Mouse (Mus musculus): Measurements from ENCODE around the gene Ppp1ca. TPM values are rescaled to one million over a fixed set of nuclear protein-coding genes. Genes with fewer than 3 reads are reported as not detected.

The Ppp1ca gene
- polyA plus RNA-seq, 1 experiment from 2014 or later = 1,120 TPM

DNA sequence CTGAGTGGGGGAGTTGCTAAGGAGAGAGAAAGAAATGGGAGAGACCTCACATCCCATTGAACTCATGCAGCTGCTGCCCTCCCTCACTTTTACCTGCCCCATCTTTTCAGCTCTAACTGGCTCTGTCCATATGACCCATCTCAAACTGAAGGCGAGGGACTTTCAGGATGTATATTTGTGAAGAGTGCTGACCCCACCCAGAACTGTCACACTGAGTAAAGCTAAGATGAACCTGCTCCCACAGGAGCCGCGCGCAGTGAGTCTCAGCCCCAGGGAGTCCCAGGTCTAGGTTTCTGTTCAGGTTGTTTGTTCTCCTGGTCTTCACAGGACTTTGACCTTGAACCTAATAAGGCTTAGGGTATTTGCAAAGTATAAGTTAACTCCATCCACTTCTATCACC is 37.0 kb downstream of the Ppp1ca start:
- no peak for ATAC-seq (ENCODE audit: low FRiP score, low TSS enrichment)
- H3K27me3 ChIP-seq (ENCODE audit: insufficient read depth, low read length) = no peaks in the 10 kb centered on the region
- no peak overlapping the region for H3K27ac ChIP-seq (ENCODE audit: low read length)
- no peaks in the 10 kb centered on the region for H3K9me3 ChIP-seq (ENCODE audit: low read length)
- H3K4me2 ChIP-seq (replicated peaks; ENCODE audit: low read depth, low read length) = no peak overlapping the region
- no peak overlapping the region for H3K9ac ChIP-seq (replicated peaks; ENCODE audit: low read length)
- H3K36me3 ChIP-seq (ENCODE audit: insufficient read depth, low read length) = no peaks in the 10 kb centered on the region
- H3K4me3 ChIP-seq (ENCODE audit: low read length) = no peak overlapping the region
- WGBS = 76% methylated on average over 4 of the region's 4 CpGs
- peaks cover 34% of the 10 kb centered on the region for H3K4me1 ChIP-seq (ENCODE audit: insufficient read depth, low read length)

DNA sequence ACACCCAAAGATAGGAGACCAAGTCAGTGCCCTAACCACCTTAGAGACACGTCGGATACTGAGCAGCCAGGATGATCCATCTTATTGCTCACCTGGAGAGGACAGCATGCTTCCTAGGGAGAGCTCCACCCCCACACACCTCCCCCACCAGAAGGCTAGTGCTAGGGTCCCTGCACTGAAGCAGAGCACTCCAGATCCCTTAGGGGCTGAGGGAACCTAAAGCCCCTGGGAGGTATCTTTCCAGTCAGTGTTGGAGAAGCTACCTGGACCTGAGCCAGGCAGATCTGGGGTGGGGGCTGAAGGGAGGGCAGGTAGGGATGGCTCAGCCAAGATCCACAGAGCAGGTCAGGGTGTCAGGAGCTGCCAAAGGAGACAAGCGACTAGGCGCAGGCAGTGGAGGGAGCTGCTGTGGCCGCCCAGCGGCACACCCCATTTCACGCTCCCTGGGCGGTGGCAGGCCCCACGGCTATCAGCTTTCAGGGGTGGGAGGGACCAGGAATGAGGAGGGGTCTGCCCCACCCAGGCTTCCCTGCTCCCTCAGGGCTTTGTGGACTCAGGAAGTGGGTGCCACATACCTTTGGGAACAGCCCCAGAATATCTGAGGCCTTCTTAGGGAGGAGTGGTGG is 37.7 kb downstream of the Ppp1ca start:
- H3K4me2 ChIP-seq (replicated peaks; ENCODE audit: low read depth, low read length) = no peak overlapping the region
- peaks cover 34% of the 10 kb centered on the region for H3K4me1 ChIP-seq (ENCODE audit: insufficient read depth, low read length)
- H3K27ac ChIP-seq (ENCODE audit: low read length) = peak overlapping the region; percentile 35; the same call in 1 of the 2 replicates
- no peak overlapping the region for H3K4me3 ChIP-seq (ENCODE audit: low read length)
- peak overlapping the region; percentile 47; the same call in 1 of the 2 replicates for H3K9ac ChIP-seq (replicated peaks; ENCODE audit: low read length)
- 15% methylated on average over 6 of the region's 9 CpGs for WGBS
- ATAC-seq (ENCODE audit: low FRiP score, low TSS enrichment) = peak; percentile 35; the same call in 1 of the 2 replicates
- no peaks in the 10 kb centered on the region for H3K36me3 ChIP-seq (ENCODE audit: insufficient read depth, low read length)
- H3K9me3 ChIP-seq (ENCODE audit: low read length) = no peaks in the 10 kb centered on the region
- no peaks in the 10 kb centered on the region for H3K27me3 ChIP-seq (ENCODE audit: insufficient read depth, low read length)

GRCm38 (mm10) chr19:4230415-4230814 is 38.5 kb downstream of the Ppp1ca start:
- no peak for ATAC-seq (ENCODE audit: low FRiP score, low TSS enrichment)
- Histone ChIP-seq H3K36me3 (ENCODE audit: insufficient read depth, low read length) (no peaks in the 10 kb centered on the region), H3K27ac (ENCODE audit: low read length) (peak overlapping the region; percentile 35; the same call in 1 of the 2 replicates)

GRCm38 (mm10) chr19:4231253-4232185 is 39.7 kb downstream of the Ppp1ca start, which contains the start of gene Pold4:
TSS of gene Pold4 (plus strand) at chr19:4231899.
- Histone ChIP-seq H3K27ac (ENCODE audit: low read length) (peak within 1 kb of the TSS; percentile 93), H3K9ac (replicated peaks; ENCODE audit: low read length) (peak within 1 kb of the TSS; percentile 75), H3K4me2 (replicated peaks; ENCODE audit: low read depth, low read length) (peak within 1 kb of the TSS; percentile 85), H3K9me3 (ENCODE audit: low read length) (no peaks in the 10 kb centered on the region), H3K27me3 (ENCODE audit: insufficient read depth, low read length) (no peaks in the 10 kb centered on the region), H3K4me3 (ENCODE audit: low read length) (peak within 1 kb of the TSS; percentile 54), H3K36me3 (ENCODE audit: insufficient read depth, low read length) (no peaks in the 10 kb centered on the region), H3K4me1 (ENCODE audit: insufficient read depth, low read length) (peaks cover 34% of the 10 kb centered on the region)
- WGBS = 10% methylated on average over 26 of the region's 26 CpGs
- peak; percentile 83 for ATAC-seq (ENCODE audit: low FRiP score, low TSS enrichment)

More at GRCm38 (mm10) chr19:4230415-4230814, 38.5 kb downstream of the Ppp1ca start:
- Histone ChIP-seq H3K4me1 (ENCODE audit: insufficient read depth, low read length) (peaks cover 34% of the 10 kb centered on the region), H3K9me3 (ENCODE audit: low read length) (no peaks in the 10 kb centered on the region), H3K4me3 (ENCODE audit: low read length) (no peak overlapping the region), H3K9ac (replicated peaks; ENCODE audit: low read length) (0 out of 2 replicates have a peak overlapping the region, but pooled peaks have one; percentile 47), H3K27me3 (ENCODE audit: insufficient read depth, low read length) (no peaks in the 10 kb centered on the region), H3K4me2 (replicated peaks; ENCODE audit: low read depth, low read length) (no peak overlapping the region)
- WGBS = 40% methylated on average over 8 of the region's 8 CpGs

- peak overlapping the region; percentile 54 for H3K4me3 ChIP-seq (ENCODE audit: low read length)
- no peaks in the 10 kb centered on the region for H3K27me3 ChIP-seq (ENCODE audit: insufficient read depth, low read length)
- H3K36me3 ChIP-seq (ENCODE audit: insufficient read depth, low read length) = no peaks in the 10 kb centered on the region
- peaks cover 34% of the 10 kb centered on the region for H3K4me1 ChIP-seq (ENCODE audit: insufficient read depth, low read length)
- 36% methylated on average over 2 of the region's 2 CpGs for WGBS
- peak overlapping the region; percentile 75 for H3K9ac ChIP-seq (replicated peaks; ENCODE audit: low read length)
- H3K9me3 ChIP-seq (ENCODE audit: low read length) = no peaks in the 10 kb centered on the region
- peak overlapping the region; percentile 92 for H3K27ac ChIP-seq (ENCODE audit: low read length)
- H3K4me2 ChIP-seq (replicated peaks; ENCODE audit: low read depth, low read length) = peak overlapping the region; percentile 85
- ATAC-seq (ENCODE audit: low FRiP score, low TSS enrichment) = no peak
These were observed 40.3 kb downstream of the Ppp1ca start for GRCm38 (mm10) chr19:4232186-4232572.

GRCm38 (mm10) chr19:4232651-4233050 is 40.8 kb downstream of the Ppp1ca start:
- Histone ChIP-seq H3K4me2 (replicated peaks; ENCODE audit: low read depth, low read length) (peak overlapping the region; percentile 85), H3K9me3 (ENCODE audit: low read length) (no peaks in the 10 kb centered on the region), H3K4me1 (ENCODE audit: insufficient read depth, low read length) (peaks cover 34% of the 10 kb centered on the region), H3K27me3 (ENCODE audit: insufficient read depth, low read length) (no peaks in the 10 kb centered on the region), H3K27ac (ENCODE audit: low read length) (peak overlapping the region; percentile 92; the same call in 1 of the 2 replicates), H3K9ac (replicated peaks; ENCODE audit: low read length) (peak overlapping the region; percentile 75), H3K4me3 (ENCODE audit: low read length) (peak overlapping the region; percentile 54), H3K36me3 (ENCODE audit: insufficient read depth, low read length) (no peaks in the 10 kb centered on the region)
- WGBS = 83% methylated on average over 7 of the region's 7 CpGs
- ATAC-seq (ENCODE audit: low FRiP score, low TSS enrichment) = no peak

DNA sequence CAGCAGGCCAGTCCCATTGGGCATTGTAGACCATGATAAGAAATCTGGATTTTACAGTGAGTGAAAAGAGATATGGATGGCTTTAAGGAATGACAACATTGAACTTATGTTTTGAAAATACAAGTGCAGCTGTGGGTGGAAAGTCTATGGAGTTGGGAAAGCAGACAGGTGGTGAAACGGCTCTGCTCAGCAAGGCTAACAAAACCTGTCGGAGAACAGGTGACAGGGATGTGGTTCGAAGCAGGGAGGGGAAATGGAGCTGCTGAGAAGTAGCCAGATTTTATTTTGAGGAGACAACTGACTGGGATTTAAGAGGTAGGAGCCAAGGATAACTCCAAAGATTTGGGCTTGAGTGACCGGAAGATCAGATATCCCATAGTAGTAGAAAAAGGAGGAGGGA is 42.7 kb downstream of the Ppp1ca start:
- Histone ChIP-seq H3K4me1 (ENCODE audit: insufficient read depth, low read length) (peaks cover 29% of the 10 kb centered on the region), H3K27ac (ENCODE audit: low read length) (no peak overlapping the region), H3K4me3 (ENCODE audit: low read length) (no peak overlapping the region), H3K9ac (replicated peaks; ENCODE audit: low read length) (no peak overlapping the region), H3K36me3 (ENCODE audit: insufficient read depth, low read length) (no peaks in the 10 kb centered on the region), H3K9me3 (ENCODE audit: low read length) (no peaks in the 10 kb centered on the region), H3K4me2 (replicated peaks; ENCODE audit: low read depth, low read length) (no peak overlapping the region), H3K27me3 (ENCODE audit: insufficient read depth, low read length) (no peaks in the 10 kb centered on the region)
- ATAC-seq (ENCODE audit: low FRiP score, low TSS enrichment) = no peak
- 81% methylated on average over 4 of the region's 4 CpGs for WGBS

- no peak for ATAC-seq (ENCODE audit: low FRiP score, low TSS enrichment)
- H3K9ac ChIP-seq (replicated peaks; ENCODE audit: low read length) = no peak overlapping the region
- H3K4me2 ChIP-seq (replicated peaks; ENCODE audit: low read depth, low read length) = no peak overlapping the region
- no peaks in the 10 kb centered on the region; the same call in 1 of the 2 replicates for H3K9me3 ChIP-seq (ENCODE audit: low read length)
- H3K36me3 ChIP-seq (ENCODE audit: insufficient read depth, low read length) = no peaks in the 10 kb centered on the region
- H3K27ac ChIP-seq (ENCODE audit: low read length) = no peak overlapping the region
- no peak overlapping the region for H3K4me3 ChIP-seq (ENCODE audit: low read length)
- H3K4me1 ChIP-seq (ENCODE audit: insufficient read depth, low read length) = peaks cover 11% of the 10 kb centered on the region
- H3K27me3 ChIP-seq (ENCODE audit: insufficient read depth, low read length) = no peaks in the 10 kb centered on the region
- 39% methylated on average over 8 of the region's 8 CpGs for WGBS
These were observed 48.4 kb downstream of the Ppp1ca start for GRCm38 (mm10) chr19:4240247-4240668.

GRCm38 (mm10) chr19:4242416-4242815 is 50.6 kb downstream of the Ppp1ca start:
- no peak overlapping the region for H3K27ac ChIP-seq (ENCODE audit: low read length)
- H3K9ac ChIP-seq (replicated peaks; ENCODE audit: low read length) = no peak overlapping the region
- H3K4me2 ChIP-seq (replicated peaks; ENCODE audit: low read depth, low read length) = no peak overlapping the region
- no peak for ATAC-seq (ENCODE audit: low FRiP score, low TSS enrichment)
- WGBS = 68% methylated on average over 3 of the region's 3 CpGs
- no peaks in the 10 kb centered on the region; the same call in 1 of the 2 replicates for H3K9me3 ChIP-seq (ENCODE audit: low read length)
- no peaks in the 10 kb centered on the region for H3K36me3 ChIP-seq (ENCODE audit: insufficient read depth, low read length)
- no peaks in the 10 kb centered on the region for H3K27me3 ChIP-seq (ENCODE audit: insufficient read depth, low read length)
- H3K4me3 ChIP-seq (ENCODE audit: low read length) = no peak overlapping the region
- peaks cover 11% of the 10 kb centered on the region for H3K4me1 ChIP-seq (ENCODE audit: insufficient read depth, low read length)

Data from kidney, embryonic 16.5 days (tissue).